Mouse (Mus musculus) limb, embryonic 15.5 days (tissue): Measurements from ENCODE around the gene Pagr1a. TPM values are rescaled to one million over a fixed set of nuclear protein-coding genes. Genes with fewer than 3 reads are reported as not detected.

Experiments
- ATAC-seq: fragments of 200-750 bp; cut with Nextera tagmentation; 2 replicates; pipeline ENCODE4 v1.8.0; 2017; ENCODE audit warnings: low read depth, moderate TSS enrichment; ENCODE audit not compliant: insufficient number of reproducible peaks, low FRiP score, low TSS enrichment
- H3K27ac ChIP-seq: fragments of 300-500 bp; sonication (generic); 2 replicates; pipeline ENCODE4 v1.5.1; 2015; ENCODE audit warnings: moderate library complexity, mild to moderate bottlenecking, inconsistent platforms
- H3K27me3 ChIP-seq: fragments of 300-500 bp; sonication (generic); 2 replicates; pipeline ENCODE4 v1.6.1; 2015; ENCODE audit warnings: inconsistent platforms
- H3K36me3 ChIP-seq: fragments of 300-500 bp; sonication (generic); 2 replicates; pipeline ENCODE4 v1.6.1; 2015; ENCODE audit warnings: inconsistent platforms
- H3K4me1 ChIP-seq: fragments of 300-500 bp; sonication (generic); 2 replicates; pipeline ENCODE4 v1.6.1; 2015; ENCODE audit warnings: inconsistent platforms
- H3K4me2 ChIP-seq: fragments of 300-500 bp; sonication (generic); 2 replicates; pipeline ENCODE4 v1.6.1; 2015; ENCODE audit warnings: mild to moderate bottlenecking, inconsistent platforms
- H3K4me3 ChIP-seq: fragments of 300-500 bp; sonication (generic); 2 replicates; pipeline ENCODE4 v1.5.1; 2015; ENCODE audit warnings: mild to moderate bottlenecking, inconsistent platforms
- H3K9ac ChIP-seq: fragments of 300-500 bp; sonication (generic); 2 replicates; pipeline ENCODE4 v1.6.1; 2015; ENCODE audit warnings: inconsistent platforms
- H3K9me3 ChIP-seq: fragments of 300-500 bp; sonication (generic); 2 replicates; pipeline ENCODE4 v1.6.1; 2016; ENCODE audit warnings: inconsistent platforms
- WGBS: fragments of 180-500 bp; shearing (Covaris S2); methylation state at CpG from one replicate; pipeline ENCODE4 v1.1.7; 2015; 5-methylcytosine and 5-hydroxymethylcytosine counted together
- polyA plus RNA-seq: library from polyadenylated mRNA; unstranded; fragments of >200 nt; fragmentation: Nextera tagmentation; extraction: Ambion mirVana; gene quantifications from 2 replicates; pipeline ENCODE4 v1.2.1, GENCODE M21; 2015

Gene Pagr1a
- polyA plus RNA-seq, 1 experiment from 2014 or later = 46.7 TPM

- no peak overlapping the region for H3K9ac ChIP-seq
- peaks cover 42% of the 10 kb centered on the region for H3K36me3 ChIP-seq
- H3K27ac ChIP-seq = no peak overlapping the region
- H3K4me1 ChIP-seq = peaks cover 34% of the 10 kb centered on the region
- H3K9me3 ChIP-seq = no peaks in the 10 kb centered on the region
- no peaks in the 10 kb centered on the region for H3K27me3 ChIP-seq
- H3K4me3 ChIP-seq = no peak overlapping the region
- WGBS = 69% methylated on average over 2 of the region's 2 CpGs
- no peak for ATAC-seq
- no peak overlapping the region for H3K4me2 ChIP-seq
Observed at GRCm38 (mm10) chr7:127011717-127012116, 5.4 kb downstream of the Pagr1a start.

GRCm38 (mm10) chr7:127011051-127011450 lies 6.1 kb downstream of the Pagr1a start:
- no peak for ATAC-seq
- Histone ChIP-seq H3K9me3 (no peaks in the 10 kb centered on the region), H3K4me1 (peaks cover 33% of the 10 kb centered on the region), H3K4me2 (no peak overlapping the region), H3K27ac (no peak overlapping the region), H3K4me3 (no peak overlapping the region), H3K9ac (no peak overlapping the region), H3K36me3 (peaks cover 42% of the 10 kb centered on the region), H3K27me3 (no peaks in the 10 kb centered on the region)
- WGBS = 89% methylated on average over 2 of the region's 2 CpGs

GRCm38 (mm10) chr7:127009307-127010085 lies 7.7 kb downstream of the Pagr1a start:
- WGBS = 90% methylated on average over 17 of the region's 17 CpGs

GRCm38 (mm10) chr7:127008239-127009019 lies 8.7 kb downstream of the Pagr1a start:
- Histone ChIP-seq H3K9ac (no peak overlapping the region), H3K9me3 (no peaks in the 10 kb centered on the region), H3K27me3 (no peaks in the 10 kb centered on the region), H3K4me2 (no peak overlapping the region), H3K4me1 (peaks cover 13% of the 10 kb centered on the region), H3K4me3 (no peak overlapping the region), H3K36me3 (peaks cover 21% of the 10 kb centered on the region), H3K27ac (peak overlapping the region; percentile 61)
- ATAC-seq = peak; percentile 61; the same call in 1 of the 2 replicates
- WGBS = 55% methylated on average over 9 of the region's 9 CpGs

More at GRCm38 (mm10) chr7:127009307-127010085, 7.7 kb downstream of the Pagr1a start:
- Histone ChIP-seq H3K27me3 (no peaks in the 10 kb centered on the region), H3K9me3 (no peaks in the 10 kb centered on the region), H3K4me1 (peaks cover 19% of the 10 kb centered on the region), H3K9ac (no peak overlapping the region), H3K27ac (peak overlapping the region; percentile 61; the same call in 1 of the 2 replicates), H3K4me3 (no peak overlapping the region), H3K4me2 (no peak overlapping the region), H3K36me3 (peaks cover 31% of the 10 kb centered on the region)
- no peak for ATAC-seq

GRCm38 (mm10) chr7:127007313-127008024 lies 9.7 kb downstream of the Pagr1a start:
- Histone ChIP-seq H3K27ac (no peak overlapping the region), H3K9me3 (no peaks in the 10 kb centered on the region), H3K4me3 (no peak overlapping the region), H3K27me3 (no peaks in the 10 kb centered on the region), H3K36me3 (peaks cover 12% of the 10 kb centered on the region; the same call in 1 of the 2 replicates), H3K4me2 (no peak overlapping the region), H3K4me1 (peaks cover 13% of the 10 kb centered on the region), H3K9ac (no peak overlapping the region)
- no peak for ATAC-seq
- WGBS = 76% methylated on average over 6 of the region's 6 CpGs

DNA sequence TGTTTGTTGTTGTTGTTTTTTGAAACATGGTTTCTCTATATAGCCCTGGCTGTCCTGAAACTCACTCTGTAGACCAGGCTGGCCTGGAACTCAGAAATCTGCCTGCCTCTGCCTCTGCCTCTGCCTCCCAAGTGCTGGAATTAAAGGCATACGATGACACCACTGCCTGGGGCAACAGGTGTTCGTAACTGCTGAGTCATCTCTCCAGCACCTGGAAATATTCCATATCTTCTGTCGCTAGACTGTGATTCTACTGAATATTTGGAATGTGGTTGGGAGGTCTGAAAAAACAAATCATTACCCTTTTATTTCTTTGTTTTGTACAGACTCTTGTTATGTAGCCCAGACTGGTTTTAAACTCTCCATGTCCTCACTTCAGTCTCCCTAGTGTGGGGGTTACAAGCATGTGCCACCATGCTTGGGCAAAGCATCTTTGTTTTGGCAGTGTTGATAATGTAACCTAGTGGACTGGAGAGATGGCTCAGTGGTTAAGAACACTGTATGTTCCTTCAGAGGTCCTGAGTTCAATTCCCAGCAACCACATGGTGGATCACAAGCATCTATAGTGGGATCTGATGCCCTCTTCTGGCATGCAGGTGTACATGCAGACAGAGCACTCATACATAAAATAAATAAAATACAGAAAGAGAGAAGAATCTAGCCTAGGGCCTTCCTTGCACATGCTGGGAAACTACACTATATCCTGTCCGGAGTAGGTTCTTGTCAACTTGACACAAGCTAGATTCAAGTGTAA lies 12.9 kb downstream of the Pagr1a start:
- Histone ChIP-seq H3K9me3 (no peaks in the 10 kb centered on the region), H3K4me2 (no peak overlapping the region), H3K27me3 (no peaks in the 10 kb centered on the region), H3K4me3 (no peak overlapping the region), H3K27ac (no peak overlapping the region), H3K9ac (no peak overlapping the region), H3K4me1 (peaks cover 12% of the 10 kb centered on the region), H3K36me3 (no peaks in the 10 kb centered on the region)
- no peak for ATAC-seq
- WGBS = 72% methylated on average over 4 of the region's 4 CpGs

DNA sequence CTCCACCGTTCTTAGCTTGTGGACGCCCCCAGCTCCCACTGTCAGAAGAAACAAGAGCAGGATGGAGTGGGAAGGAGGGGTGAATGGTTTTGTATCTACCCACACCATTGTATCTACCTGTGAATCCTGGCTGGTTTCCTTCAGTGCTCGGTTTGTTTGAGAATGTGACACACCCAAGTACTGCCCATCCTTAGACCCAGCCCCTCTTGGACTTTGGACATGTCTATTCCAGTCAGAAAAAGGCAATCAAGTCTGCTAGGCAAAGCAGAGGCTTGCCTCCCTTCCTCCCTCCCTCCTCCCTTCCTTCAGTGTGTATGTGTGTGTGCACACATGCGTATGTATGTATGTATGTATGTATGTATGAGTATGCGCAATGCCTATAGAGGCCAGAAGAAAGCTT lies 13.5 kb downstream of the Pagr1a start:
- 87% methylated on average over 5 of the region's 5 CpGs for WGBS
- Histone ChIP-seq H3K9me3 (no peaks in the 10 kb centered on the region), H3K36me3 (no peaks in the 10 kb centered on the region), H3K27ac (no peak overlapping the region), H3K4me2 (no peak overlapping the region), H3K9ac (no peak overlapping the region), H3K4me1 (peaks cover 8% of the 10 kb centered on the region), H3K4me3 (no peak overlapping the region), H3K27me3 (no peaks in the 10 kb centered on the region)
- no peak for ATAC-seq

DNA sequence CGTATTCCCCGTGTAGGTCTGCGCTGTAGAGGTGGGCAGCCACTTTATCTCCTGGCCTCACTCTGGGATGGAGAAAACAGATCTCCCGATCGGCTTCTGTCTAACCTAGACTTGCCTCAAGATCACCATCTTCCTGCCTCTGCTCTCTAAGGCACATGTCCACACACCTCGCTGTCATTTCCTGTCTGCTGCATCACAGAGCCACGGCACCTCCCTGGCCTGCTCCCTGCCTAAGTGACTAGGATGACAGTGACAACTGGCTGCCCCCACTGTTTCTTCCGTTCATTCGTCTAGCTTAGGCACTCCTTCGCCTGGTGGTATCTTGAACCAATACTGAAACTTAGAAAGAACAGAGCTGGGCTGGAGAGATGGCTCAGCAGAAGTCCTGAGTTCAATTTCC lies 17.6 kb downstream of the Pagr1a start:
- Histone ChIP-seq H3K4me1 (no peaks in the 10 kb centered on the region), H3K4me3 (no peak overlapping the region), H3K27ac (no peak overlapping the region), H3K9me3 (no peaks in the 10 kb centered on the region), H3K4me2 (no peak overlapping the region), H3K36me3 (0 out of 2 replicates have a peak, but pooled peaks cover 2% of the 10 kb centered on the region), H3K9ac (no peak overlapping the region), H3K27me3 (no peaks in the 10 kb centered on the region)
- 78% methylated on average over 10 of the region's 10 CpGs for WGBS
- no peak for ATAC-seq

GRCm38 (mm10) chr7:126996449-126996848 lies 20.7 kb downstream of the Pagr1a start:
- 84% methylated on average over 4 of the region's 4 CpGs for WGBS
- 0 out of 2 replicates have a peak, but pooled peaks cover 2% of the 10 kb centered on the region for H3K36me3 ChIP-seq
- H3K27me3 ChIP-seq = no peaks in the 10 kb centered on the region
- H3K9ac ChIP-seq = no peak overlapping the region
- ATAC-seq = no peak
- H3K4me2 ChIP-seq = no peak overlapping the region
- H3K4me1 ChIP-seq = no peaks in the 10 kb centered on the region
- no peak overlapping the region for H3K4me3 ChIP-seq
- H3K27ac ChIP-seq = no peak overlapping the region
- H3K9me3 ChIP-seq = no peaks in the 10 kb centered on the region

GRCm38 (mm10) chr7:126988816-126989215 lies 28.3 kb downstream of the Pagr1a start:
- Histone ChIP-seq H3K27ac (no peak overlapping the region), H3K36me3 (no peaks in the 10 kb centered on the region), H3K4me1 (peaks cover 4% of the 10 kb centered on the region; the same call in 1 of the 2 replicates), H3K9me3 (no peaks in the 10 kb centered on the region), H3K9ac (no peak overlapping the region), H3K4me2 (no peak overlapping the region), H3K4me3 (no peak overlapping the region), H3K27me3 (no peaks in the 10 kb centered on the region)
- WGBS = 70% methylated on average over 8 of the region's 8 CpGs
- ATAC-seq = no peak

GRCm38 (mm10) chr7:126986319-126986718 lies 30.8 kb downstream of the Pagr1a start:
- no peaks in the 10 kb centered on the region for H3K27me3 ChIP-seq
- H3K4me2 ChIP-seq = no peak overlapping the region
- no peak overlapping the region for H3K27ac ChIP-seq
- peaks cover 4% of the 10 kb centered on the region; the same call in 1 of the 2 replicates for H3K4me1 ChIP-seq
- ATAC-seq = no peak
- 33% methylated on average over 9 of the region's 9 CpGs for WGBS
- H3K4me3 ChIP-seq = no peak overlapping the region
- no peaks in the 10 kb centered on the region for H3K9me3 ChIP-seq
- no peak overlapping the region for H3K9ac ChIP-seq
- peaks cover 4% of the 10 kb centered on the region for H3K36me3 ChIP-seq
